Mouse (Mus musculus) spleen, adult 18-20 months (tissue): ENCODE measurements around the gene Arhgap1.

Source experiments
- DNase-seq, 2 experiments: peaks; one replicate each; pipeline ENCODE4 v3.0.0; 2022; ENCODE audit warnings: mixed read lengths in 2 of 2

Gene Arhgap1

DNA sequence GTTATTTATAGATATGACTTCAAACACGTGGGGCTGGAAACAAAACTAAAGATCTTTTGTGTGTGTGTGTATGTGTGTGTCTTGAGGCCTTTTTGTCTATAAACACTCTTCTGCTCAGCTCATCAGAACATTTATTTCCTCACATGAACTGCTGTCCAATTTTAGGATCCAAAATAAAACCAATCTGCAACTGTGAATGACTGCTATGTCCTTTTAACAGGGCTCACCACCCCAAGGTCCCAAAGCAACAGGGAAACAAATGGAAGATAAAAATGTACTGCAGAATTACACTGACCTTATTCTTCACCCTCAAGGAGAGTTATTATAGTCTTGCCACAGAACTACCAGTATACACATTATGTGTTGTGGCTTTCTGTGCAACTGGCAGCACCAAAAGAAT, 49.6 kb downstream of the Arhgap1 start:
- no peak for DNase-seq

DNA sequence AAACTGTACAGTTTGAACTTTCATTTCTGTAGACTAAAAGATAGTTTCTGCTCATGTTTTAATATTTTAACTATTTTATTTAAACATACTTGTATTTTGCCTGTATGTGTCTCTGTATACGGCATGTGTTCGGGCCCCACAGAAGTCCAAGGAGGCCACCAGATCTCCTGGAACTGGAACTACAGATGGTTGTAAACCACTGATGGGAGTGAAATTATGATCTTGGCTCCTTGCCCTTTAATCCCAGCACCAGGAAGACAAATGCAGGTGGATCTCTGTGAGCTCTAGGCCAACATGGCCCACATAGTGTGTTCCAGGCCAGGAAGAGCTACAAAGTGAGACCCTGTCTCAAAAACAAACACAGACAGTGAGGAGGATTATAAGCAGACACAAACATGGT, 51.7 kb downstream of the Arhgap1 start:
- DNase-seq = no peak

DNA sequence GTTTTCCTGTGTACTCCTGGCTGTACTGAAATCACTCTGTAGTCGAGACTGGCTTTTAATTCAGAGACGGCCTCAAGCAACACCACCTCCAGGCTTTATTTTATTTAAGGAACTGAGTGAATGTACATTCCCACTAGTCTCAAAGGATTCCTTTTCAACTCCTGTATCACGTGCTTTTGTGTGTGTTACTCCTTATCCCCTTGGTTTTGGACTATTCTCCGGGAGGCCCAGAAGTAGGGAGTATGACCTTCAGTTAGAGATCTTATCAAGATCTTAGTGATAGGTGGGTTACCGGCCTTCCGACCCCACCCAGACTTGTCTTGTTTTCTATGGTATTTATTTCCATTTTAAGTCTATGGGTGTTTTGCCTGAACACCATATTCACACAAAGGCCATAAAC, 56.1 kb downstream of the Arhgap1 start:
- no peak for DNase-seq

DNA sequence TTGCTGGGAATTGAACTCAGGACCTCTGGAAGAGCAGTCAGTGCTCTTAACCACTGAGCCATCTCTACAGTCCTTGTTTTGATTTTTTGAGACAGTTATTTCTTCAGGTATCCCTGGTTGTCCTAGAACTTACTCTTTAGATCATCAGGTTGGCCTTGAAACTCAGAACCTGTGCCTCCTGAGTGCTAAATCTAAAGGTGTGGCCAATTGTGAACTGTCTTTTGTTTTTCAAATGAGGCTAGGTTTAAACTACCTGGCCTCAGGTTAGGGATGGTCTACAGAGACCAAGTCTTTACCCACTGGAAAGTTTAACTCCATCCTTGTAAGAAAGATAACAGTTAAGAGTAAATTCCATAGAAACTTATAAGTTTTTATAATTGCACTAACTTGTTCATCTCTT, 56.8 kb downstream of the Arhgap1 start:
- no peak for DNase-seq

DNA sequence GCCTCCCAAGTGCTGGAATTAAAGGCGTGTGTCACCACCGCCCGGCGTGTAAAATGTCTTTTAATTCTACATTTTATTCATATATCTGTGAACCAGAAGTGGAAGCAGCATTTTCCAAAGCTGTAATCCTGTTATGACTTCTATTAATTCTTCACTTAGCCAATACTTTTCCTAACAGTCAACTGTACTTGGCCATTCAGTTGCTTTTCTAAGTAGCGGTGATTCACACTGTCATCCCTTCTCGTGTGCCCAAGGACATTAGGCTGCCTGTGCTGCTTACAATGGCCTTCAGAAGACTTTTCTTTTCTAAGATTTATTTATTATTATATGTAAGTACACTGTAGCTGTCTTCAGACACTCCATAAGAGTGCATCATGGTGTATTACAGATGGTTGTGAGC, 58.7 kb downstream of the Arhgap1 start:
- no peak for DNase-seq

DNA sequence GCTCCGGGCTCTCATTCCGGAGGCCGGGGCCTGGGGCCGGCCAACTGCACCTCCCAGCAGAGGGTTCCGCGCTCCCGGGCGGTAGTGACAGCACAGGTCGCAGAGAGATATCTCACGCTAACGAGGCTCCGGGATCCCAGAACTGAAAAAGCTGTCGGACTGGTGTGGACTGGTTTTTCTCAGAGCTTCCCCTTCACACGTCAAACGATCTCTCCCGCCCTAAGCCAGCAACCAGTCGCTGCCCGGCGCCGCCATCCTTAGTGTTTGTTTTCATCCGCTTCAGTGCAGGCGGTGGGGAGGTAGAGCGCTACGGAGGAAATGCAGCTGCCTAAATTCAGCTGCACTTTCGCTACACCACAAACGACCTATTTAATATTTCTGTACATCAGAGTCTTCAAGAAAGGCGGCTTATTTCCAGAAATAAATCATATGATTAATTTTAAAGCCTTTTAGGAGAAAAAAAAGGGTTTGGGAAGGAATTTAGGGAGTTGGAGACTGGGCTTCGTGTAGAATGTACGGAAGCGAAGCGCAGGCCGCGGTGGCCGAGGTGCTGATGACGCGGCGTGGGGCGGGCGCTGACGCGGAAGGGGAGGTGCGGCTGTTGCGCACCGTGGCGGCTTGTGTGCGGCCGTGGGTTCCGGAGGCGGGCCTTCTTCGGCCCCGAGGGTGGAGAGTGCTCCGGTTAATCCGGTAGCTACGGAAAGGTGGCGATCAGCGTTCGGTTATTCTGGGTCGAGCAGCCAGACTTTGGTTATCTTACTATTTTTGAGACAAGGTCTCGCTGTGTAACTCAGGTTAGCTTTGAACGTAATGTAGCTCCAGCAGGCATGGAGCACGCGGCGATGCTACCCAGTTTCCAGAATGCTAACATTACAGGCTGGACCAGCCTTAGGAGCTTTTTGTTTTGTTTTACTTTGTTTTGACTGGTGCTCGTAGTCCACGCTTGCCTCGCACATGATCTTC, 60.9 kb downstream of the Arhgap1 start, which contains the start of the genes Atg13 and Harbi1:
Gene Atg13, minus strand, starts transcription at position 305 of the 963 bp plus-strand sequence.
Gene Harbi1, plus strand, starts transcription at position 581 of the 963 bp plus-strand sequence.
- DNase-seq = peak; percentile 84 to 93

DNA sequence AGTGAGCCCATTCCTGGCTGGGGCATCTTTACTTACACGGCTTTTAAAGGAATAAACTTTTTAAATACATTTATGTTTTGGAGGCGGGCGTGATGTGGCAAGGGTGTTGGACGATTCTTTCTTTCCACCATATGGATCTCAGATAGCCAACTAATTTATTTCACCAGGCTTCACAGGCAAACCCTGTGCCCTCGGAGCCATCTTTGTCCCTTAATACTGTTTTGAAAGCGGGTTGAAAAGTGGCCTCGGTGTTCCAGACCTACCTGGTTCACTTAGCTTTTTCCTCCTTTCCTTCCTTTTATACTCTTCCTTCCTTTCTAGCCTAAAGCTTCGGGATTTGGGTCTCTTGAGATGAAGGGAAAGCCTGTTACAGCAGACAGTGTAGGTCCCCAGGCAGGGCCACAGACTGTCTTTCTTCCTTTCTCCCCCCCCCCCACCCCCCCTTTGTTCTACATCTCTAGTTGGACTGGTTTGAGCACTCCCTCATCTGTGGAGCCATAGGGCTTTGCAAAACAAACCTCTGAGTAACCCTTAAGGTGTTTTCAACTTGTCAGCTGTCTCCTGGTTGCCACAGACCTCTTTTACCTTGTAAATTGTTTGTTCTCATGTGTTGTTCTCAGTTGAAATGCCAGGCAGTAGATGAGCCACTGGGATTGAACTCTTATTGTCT, 61.7 kb downstream of the Arhgap1 start:
- peak in 1 of 2 experiments; percentile 3 for DNase-seq

DNA sequence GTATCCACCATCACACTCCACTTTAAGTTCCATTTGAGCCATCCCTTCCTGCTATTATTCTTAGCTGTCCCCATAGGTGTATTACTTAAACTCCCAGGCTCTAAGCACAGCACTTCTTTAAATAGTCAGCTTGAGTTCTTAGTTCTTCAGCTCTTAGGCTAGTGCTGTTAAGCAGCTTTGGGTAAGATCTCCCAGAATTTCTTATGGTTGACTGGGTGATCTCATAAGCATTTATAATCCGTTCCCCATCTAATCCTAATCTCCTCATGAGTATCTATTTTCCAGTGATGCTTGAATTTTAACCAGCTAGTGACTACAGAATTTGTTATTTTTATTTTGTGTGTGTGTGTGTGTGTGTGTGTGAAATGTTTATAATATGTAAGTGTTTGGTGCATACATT, 65.3 kb downstream of the Arhgap1 start:
- DNase-seq = no peak

DNA sequence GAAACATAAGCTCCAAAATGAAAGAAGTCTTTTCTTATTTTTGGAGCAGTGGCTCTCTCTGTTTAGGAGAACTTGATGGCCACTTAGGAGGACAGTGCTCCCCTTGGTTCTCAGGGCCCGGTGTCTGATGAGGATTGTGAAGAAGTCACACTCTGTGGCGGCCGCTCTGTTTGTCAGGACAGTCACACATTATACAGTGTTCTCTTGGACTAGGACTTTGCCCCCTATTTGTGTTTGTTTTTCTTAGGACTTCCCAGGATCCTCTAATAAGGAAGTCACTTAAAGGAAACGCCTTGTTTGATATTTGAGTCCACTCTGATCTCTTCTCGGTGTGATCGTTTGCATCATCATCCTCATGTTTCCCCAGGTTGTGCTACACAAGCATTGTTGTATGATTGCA, 68.6 kb downstream of the Arhgap1 start:
- no peak for DNase-seq
